Mouse (Mus musculus) liver, embryonic 14 days (tissue): ENCODE measurements around the gene Dyrk3. TPM values are rescaled to one million over a fixed set of nuclear protein-coding genes. Genes with fewer than 3 reads are reported as not detected.

Experiments used
- polyA plus RNA-seq: library from polyadenylated mRNA; depleted of rRNA; stranded (reverse); fragments of >200 nt; gene quantifications from 2 replicates; pipeline ENCODE4 v1.2.3, GENCODE M21; 2012; rRNA removed

Gene Dyrk3
- polyA plus RNA-seq = 9.2 and 11.8 TPM in 2 replicates

GRCm38 (mm10) chr1:131138191-131139016 is at the start of gene Dyrk3:
Dyrk3 (minus strand) TSS chr1:131138340.

GRCm38 (mm10) chr1:131153018-131153629 is 15.0 kb upstream of the Dyrk3 start, which contains the start of gene Eif2d:
Eif2d (plus strand) TSS chr1:131153181.

DNA sequence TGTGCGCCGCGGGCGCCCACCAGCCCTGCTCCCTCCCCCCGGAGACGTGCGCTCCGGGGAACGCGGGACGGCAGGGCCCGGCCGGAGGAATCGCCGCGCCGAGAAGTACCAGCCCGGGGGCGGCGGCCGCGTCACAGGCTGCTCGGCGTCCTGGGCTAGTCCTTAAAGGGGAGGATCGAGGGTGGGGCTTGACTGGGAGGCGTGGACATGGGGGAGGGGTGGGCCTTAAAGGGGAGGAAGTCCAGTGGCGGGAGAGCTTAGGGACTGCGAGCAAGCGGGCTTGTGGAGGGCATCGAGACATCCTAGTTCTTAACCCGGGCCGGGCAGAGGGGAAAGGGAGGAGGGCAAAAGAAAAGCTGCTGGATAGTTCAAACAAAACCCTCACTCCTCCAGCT is 40.4 kb downstream of the Dyrk3 start, which contains the start of gene Mapkapk2:
Gene Mapkapk2 (minus strand): TSS at position 127 of the 395 bp plus-strand sequence.

Other genes starting within 250 kb of the Dyrk3 start
- gene Il20, start 226.9 kb downstream of the Dyrk3 start, polyA plus RNA-seq = not detected in 2 replicates
- 0.03 TPM in 1 of 2 replicates, not detected in the other for gene Il19, start 198.2 kb downstream of the Dyrk3 start, polyA plus RNA-seq
- 0.03 and 0.05 TPM in 2 replicates for gene Il10, start 118.5 kb downstream of the Dyrk3 start, polyA plus RNA-seq
- gene Mapkapk2, start 40.5 kb downstream of the Dyrk3 start, polyA plus RNA-seq = 11.9 and 14.7 TPM in 2 replicates
- 17.7 and 20.0 TPM in 2 replicates for gene Eif2d, start 14.8 kb upstream of the Dyrk3 start, polyA plus RNA-seq
- 1.9 and 2.6 TPM in 2 replicates for gene Rassf5, start 106.9 kb upstream of the Dyrk3 start, polyA plus RNA-seq
- gene Ikbke, start 141.3 kb upstream of the Dyrk3 start, polyA plus RNA-seq = 6.1 and 7.8 TPM in 2 replicates